In genomic region chr7:142373641-142374412, GRCm38 (mm10) we compare ENCODE assay signal across 8 mouse cellular contexts. TPM values are rescaled to one million over a fixed set of nuclear protein-coding genes. Genes with fewer than 3 reads are reported as not detected.
DNase-seq lines count a peak whose midpoint lies in the region; ATAC-seq lines count a peak whose summit lies in the region.

Ifitm10 (minus strand) TSS chr7:142373753.

- H3K4me3 ChIP-seq in heart, embryonic 14.5 days (ENCODE audit: control insufficient read depth in 1 of 2, insufficient read depth in 1 of 2, low read depth in 1 of 2, low read length in 2 of 2) = peak within 1 kb of the TSS in 1 of 2 experiments; percentile 57; a peak in 2 of 4 replicates
- peak within 1 kb of the TSS; percentile 46 for H3K4me3 ChIP-seq in embryonic facial prominence, embryonic 15.5 days (replicated peaks)
- peak within 1 kb of the TSS; percentile 55 for H3K4me3 ChIP-seq in limb, embryonic 10.5 days

- no peaks in the 10 kb centered on the region for H3K9me3 ChIP-seq in heart, embryonic 14.5 days (ENCODE audit: control insufficient read depth, low read length)
- no peaks in the 10 kb centered on the region for H3K9me3 ChIP-seq in embryonic facial prominence, embryonic 15.5 days (replicated peaks)
- no peaks in the 10 kb centered on the region for H3K9me3 ChIP-seq in limb, embryonic 10.5 days (replicated peaks)

- peaks cover 8% of the 10 kb centered on the region; the same call in 1 of the 2 replicates for H3K27me3 ChIP-seq in heart, embryonic 14.5 days (ENCODE audit: control insufficient read depth, insufficient read depth, low read length)
- peaks cover 35% of the 10 kb centered on the region for H3K27me3 ChIP-seq in embryonic facial prominence, embryonic 15.5 days
- H3K27me3 ChIP-seq in limb, embryonic 10.5 days (ENCODE audit: low read depth, poor library complexity, severe bottlenecking) = peaks cover 58% of the 10 kb centered on the region

- peaks cover 38% of the 10 kb centered on the region for H3K36me3 ChIP-seq in heart, embryonic 14.5 days (ENCODE audit: control insufficient read depth, insufficient read depth, low read length)
- H3K36me3 ChIP-seq in embryonic facial prominence, embryonic 15.5 days = peaks cover 30% of the 10 kb centered on the region
- peaks cover 41% of the 10 kb centered on the region for H3K36me3 ChIP-seq in limb, embryonic 10.5 days

- H3K4me2 ChIP-seq in heart, embryonic 14.5 days (ENCODE audit: low read length) = peak within 1 kb of the TSS; percentile 97
- peak within 1 kb of the TSS; percentile 80 for H3K4me2 ChIP-seq in embryonic facial prominence, embryonic 15.5 days (replicated peaks)

- H3K4me1 ChIP-seq in heart, embryonic 14.5 days (ENCODE audit: control insufficient read depth in 2 of 2, insufficient read depth in 2 of 2, low read length in 2 of 2) = peaks cover 22 to 27% of the 10 kb centered on the region in 2 experiments
- peaks cover 43% of the 10 kb centered on the region for H3K4me1 ChIP-seq in embryonic facial prominence, embryonic 15.5 days
- peaks cover 22% of the 10 kb centered on the region for H3K4me1 ChIP-seq in limb, embryonic 10.5 days

- H3K9ac ChIP-seq in heart, embryonic 14.5 days (ENCODE audit: low read length) = 0 out of 2 replicates have a peak within 1 kb of the TSS, but pooled peaks have one; percentile 74
- H3K9ac ChIP-seq in embryonic facial prominence, embryonic 15.5 days = no peak within 1 kb of the TSS

- ATAC-seq in heart, embryonic 14.5 days (ENCODE audit: insufficient number of reproducible peaks, insufficient read depth, low FRiP score, low read depth) = no peak
- ATAC-seq in embryonic facial prominence, embryonic 15.5 days (ENCODE audit: insufficient number of reproducible peaks, low FRiP score, low TSS enrichment, low read depth) = no peak
- no peak for ATAC-seq in inflammation-experienced regulatory T-cells, adult 6 months
- ATAC-seq in megakaryocyte-erythroid progenitor cell, adult 5-6 weeks (replicated peaks; ENCODE audit: low FRiP score, low TSS enrichment, poor library complexity, severe bottlenecking) = no peak

- no peak for DNase-seq in heart, postnatal 36 days
- DNase-seq in Muller cell, postnatal 12 days (ENCODE audit: inconsistent ontology term) = peak; percentile 81
- no peak for DNase-seq in limb, embryonic 10.5 days (ENCODE audit: low spot score)
- DNase-seq in adrenal gland, adult 18-20 months (ENCODE audit: low spot score in 2 of 2) = no peak

- peak within 1 kb of the TSS in 1 of 2 experiments; percentile 34; a peak in 1 of 4 replicates for H3K27ac ChIP-seq in heart, embryonic 14.5 days (replicated peaks in 1 of 2; ENCODE audit: control insufficient read depth in 1 of 2, insufficient read depth in 1 of 2, low read depth in 2 of 2, low read length in 2 of 2)
- peak within 1 kb of the TSS; percentile 66 for H3K27ac ChIP-seq in embryonic facial prominence, embryonic 15.5 days (replicated peaks)
- H3K27ac ChIP-seq in limb, embryonic 10.5 days = peak within 1 kb of the TSS; percentile 19; the same call in 1 of the 2 replicates

- 74% methylated on average over 8 of the region's 8 CpGs for WGBS in heart, embryonic 14.5 days
- WGBS in embryonic facial prominence, embryonic 15.5 days = 47% methylated on average over 8 of the region's 8 CpGs
- 69% methylated on average over 8 of the region's 8 CpGs for WGBS in limb, embryonic 10.5 days

- intact Hi-C loops in heart, postnatal 36 days (cut with DNase I) = no loop called here

RNA-seq across cellular contexts. Expression of gene Ifitm10, which starts in this region (rescaled TPM):
- 4.2 and 7.5 TPM in 2 replicates for polyA plus RNA-seq in heart, embryonic 14.5 days (2014; fragmentation: Nextera tagmentation; extraction: Ambion mirVana)
- 1 to 10 TPM; 1.8 to 2.0 TPM for total RNA-seq in heart, postnatal 36 days (2021)
- polyA plus RNA-seq in embryonic facial prominence, embryonic 15.5 days (2015; fragmentation: Nextera tagmentation; extraction: Ambion mirVana) = 7.5 and 7.8 TPM in 2 replicates
- 0.53 and 0.73 TPM in 2 replicates for polyA plus RNA-seq in limb, embryonic 10.5 days (2016; fragmentation: Nextera tagmentation; extraction: Ambion mirVana)
- polyA plus RNA-seq in inflammation-experienced regulatory T-cells, adult 6 months (2017; shearing (Covaris generic)) = 1 to 10 TPM; 1.6 to 4.5 (median 1.9) TPM
- total RNA-seq in adrenal gland, adult 18-20 months (2021) = 1 to 10 TPM; 2.1 to 3.1 TPM
- 2.3 TPM in 1 of 2 replicates, not detected in the other for total RNA-seq in megakaryocyte-erythroid progenitor cell, adult 5-6 weeks (2014; fragmentation: Nextera tagmentation)
- not detected in 2 replicates for total RNA-seq in megakaryocyte-erythroid progenitor cell, adult 5-6 weeks (2017)
